Mouse (Mus musculus): ENCODE measurements at regions not wholly inside any gene's neighbourhood (a gene's known extent, or its start where the extent isn't known, plus 50 kb on each side); places are given as distances from the start of the nearest gene placed in this dataset.

DNA sequence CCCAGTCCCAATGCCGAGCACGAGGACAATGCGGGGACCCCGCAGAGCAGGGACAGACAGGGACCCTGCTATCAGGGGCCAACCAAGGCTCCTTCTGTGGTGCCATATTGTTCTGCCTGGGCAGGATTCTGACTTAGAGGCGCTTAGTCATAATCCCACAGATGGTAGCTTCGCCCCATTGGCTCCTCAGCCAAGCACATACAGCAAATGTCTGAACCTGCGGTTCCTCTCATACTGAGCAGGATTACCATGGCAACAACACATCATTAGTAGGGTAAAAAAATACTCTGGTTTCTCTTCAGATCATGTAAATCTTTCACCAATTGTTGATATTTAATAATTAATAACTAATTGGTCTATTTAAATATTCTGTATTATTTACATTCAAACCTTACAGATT, 2140.3 kb upstream of the Cdh20 start:
- TF ChIP-seq CTCF (IDR thresholded peaks at IDR 0.05): no peak
- Histone ChIP-seq H3K27ac (no peak overlapping the region), H3K4me3 (no peak overlapping the region)
- intact Hi-C loops (cut with DNase I): no loop called here
- DNase-seq: peak; percentile 91

DNA sequence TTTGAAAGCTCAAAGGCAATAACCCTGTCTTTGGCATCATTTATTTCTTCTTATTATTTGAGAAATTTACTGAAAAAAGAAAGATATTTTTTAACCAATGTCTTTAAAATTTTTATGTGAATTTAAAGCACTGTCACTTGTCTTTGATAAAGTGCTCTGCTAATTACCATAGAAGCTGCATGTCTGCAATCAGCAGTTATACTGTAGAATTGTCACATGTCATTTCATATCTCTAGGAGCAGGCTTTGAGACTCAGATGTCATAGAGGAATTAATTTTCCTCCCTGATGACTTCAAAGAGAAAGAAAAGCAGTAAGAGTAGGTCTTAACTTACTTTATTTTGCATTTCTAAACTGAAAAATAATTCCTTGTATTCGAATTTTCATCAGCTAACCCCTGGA, 2123.9 kb upstream of the Cdh20 start:
- Histone ChIP-seq H3K4me3 (no peak overlapping the region), H3K27ac (no peak overlapping the region)
- no peak for TF ChIP-seq CTCF (IDR thresholded peaks at IDR 0.05)
- no peak for DNase-seq
- intact Hi-C loops (cut with DNase I): no loop called here

DNA sequence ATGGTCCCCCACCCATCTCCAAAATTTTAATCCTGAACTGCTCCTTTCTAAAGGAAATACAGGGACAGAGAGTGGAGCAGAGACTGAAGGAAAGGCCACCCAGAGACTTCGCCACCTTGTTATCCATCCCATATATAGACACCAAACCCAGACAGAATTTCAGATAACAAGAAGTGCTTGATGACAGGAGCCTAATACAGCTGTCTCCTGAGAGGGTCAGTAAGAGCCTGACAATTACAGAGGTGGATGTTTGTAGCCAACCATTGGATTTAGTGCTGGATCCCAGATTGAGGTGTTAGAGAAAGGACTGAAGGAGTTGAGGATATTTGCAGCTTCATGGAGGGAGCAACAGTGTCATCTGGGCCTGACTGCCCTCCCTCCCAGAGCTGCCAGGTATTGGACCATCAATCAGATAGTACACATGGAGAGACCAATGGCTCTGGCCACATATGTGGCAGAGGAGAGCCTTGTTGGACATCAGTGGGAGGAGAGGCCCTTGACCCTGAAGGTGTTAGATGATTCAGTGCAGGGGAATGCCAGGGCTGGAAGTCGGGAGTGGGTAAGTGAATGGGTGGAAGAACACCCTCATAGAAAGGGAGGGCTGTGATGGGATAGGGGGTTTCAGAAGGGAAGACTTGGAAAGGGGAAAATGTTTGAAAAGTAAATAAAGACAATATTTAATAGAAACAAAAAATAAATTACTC, 2080.8 kb upstream of the Cdh20 start:
- no peak overlapping the region for H3K27ac ChIP-seq
- H3K4me3 ChIP-seq: no peak overlapping the region
- no peak for TF ChIP-seq CTCF (IDR thresholded peaks at IDR 0.05)
- DNase-seq: no peak
- intact Hi-C loops (cut with DNase I): no loop called here

DNA sequence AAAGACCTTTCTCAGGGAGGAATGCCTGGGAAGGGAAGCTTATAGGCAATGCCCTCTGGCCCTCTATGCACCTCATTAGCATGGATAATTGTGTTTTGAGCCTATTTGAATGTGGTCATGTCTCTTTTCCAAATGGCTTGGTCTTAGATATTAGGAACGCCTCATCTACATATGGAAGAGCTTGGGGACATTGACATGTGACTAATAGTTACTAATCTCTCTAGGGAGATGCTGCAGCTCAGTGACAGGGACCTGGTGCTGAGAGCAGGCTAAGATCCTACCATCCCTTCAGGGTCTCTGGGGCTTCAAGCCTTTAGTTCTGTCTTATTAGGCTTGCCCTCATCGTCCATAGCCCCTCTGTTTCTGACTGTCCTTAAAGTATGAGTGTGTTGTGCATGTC, 2051.9 kb upstream of the Cdh20 start:
- intact Hi-C loops (cut with DNase I): no loop called here
- no peak for DNase-seq
- Histone ChIP-seq H3K4me3 (no peak overlapping the region), H3K27ac (no peak overlapping the region)
- no peak for TF ChIP-seq CTCF (IDR thresholded peaks at IDR 0.05)

DNA sequence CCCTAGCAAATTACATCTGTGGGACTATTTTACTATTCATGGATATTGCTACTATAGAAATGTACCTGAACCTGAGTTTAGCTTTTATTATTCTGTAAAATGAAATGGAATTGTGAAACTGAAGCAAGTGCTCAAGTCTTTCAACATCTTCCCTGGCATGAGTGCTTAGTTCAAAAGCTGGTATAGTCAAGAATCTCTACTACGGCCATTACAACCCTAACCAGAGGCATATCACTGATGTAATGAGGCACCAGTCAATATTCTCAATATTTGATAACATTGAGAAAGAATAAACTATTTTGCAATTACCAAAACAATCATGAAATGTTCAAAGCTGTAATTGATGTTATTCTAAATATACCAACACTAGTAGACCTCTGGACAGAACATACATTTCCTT, 2034.3 kb upstream of the Cdh20 start:
- no peak for DNase-seq
- TF ChIP-seq CTCF (IDR thresholded peaks at IDR 0.05): no peak
- Histone ChIP-seq H3K27ac (no peak overlapping the region), H3K4me3 (no peak overlapping the region)
- intact Hi-C loops (cut with DNase I): no loop called here

DNA sequence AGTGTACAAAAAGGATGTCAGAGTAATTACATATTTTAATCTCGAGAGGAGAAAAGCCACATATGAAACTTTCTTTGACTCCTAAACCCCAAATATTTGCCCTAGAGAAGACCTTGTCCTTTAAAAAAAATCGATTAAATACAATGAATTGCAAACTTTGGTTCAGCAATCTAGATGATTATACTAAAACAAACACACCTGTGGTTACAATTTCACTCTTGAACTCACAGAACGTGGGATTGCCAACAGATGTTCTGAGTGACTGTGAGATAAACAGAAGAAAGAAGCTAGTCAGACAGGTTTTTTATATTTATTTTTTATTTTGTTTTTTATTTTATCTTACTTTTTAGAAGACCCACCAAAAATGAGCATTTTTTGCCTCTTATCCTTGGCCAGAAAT, 2032.9 kb upstream of the Cdh20 start:
- H3K4me3 ChIP-seq: no peak overlapping the region
- TF ChIP-seq CTCF (IDR thresholded peaks at IDR 0.05): no peak
- H3K27ac ChIP-seq: no peak overlapping the region
- intact Hi-C loops (cut with DNase I): no loop called here
- no peak for DNase-seq

DNA sequence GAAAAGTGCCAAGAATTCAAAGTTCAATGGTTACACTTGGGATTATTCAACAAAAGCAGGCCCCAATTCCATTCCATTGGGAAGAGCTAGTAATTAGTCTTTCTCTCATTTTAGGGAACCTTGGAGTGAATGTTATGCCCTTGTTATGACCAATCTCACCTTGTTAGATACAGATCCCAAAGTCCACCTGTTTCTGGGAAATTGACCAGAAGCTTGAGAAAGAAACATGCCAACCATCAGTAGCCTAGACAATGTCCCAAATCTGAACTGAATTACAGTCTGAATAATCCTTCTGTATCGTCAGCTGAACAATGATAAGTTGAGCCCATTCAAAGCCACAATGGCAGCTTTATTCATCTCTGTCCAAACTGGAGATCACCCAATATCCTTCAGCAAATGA, 2010.4 kb upstream of the Cdh20 start:
- H3K27ac ChIP-seq: no peak overlapping the region
- intact Hi-C loops (cut with DNase I): no loop called here

More for the DNA sequence above, 2010.4 kb upstream of the Cdh20 start:
- no peak for DNase-seq
- H3K4me3 ChIP-seq: no peak overlapping the region
- no peak for TF ChIP-seq CTCF (IDR thresholded peaks at IDR 0.05)

All from gastrocnemius, adult 2 months (tissue).